Mouse (Mus musculus): ENCODE results near the gene Ap5s1.

DNA sequence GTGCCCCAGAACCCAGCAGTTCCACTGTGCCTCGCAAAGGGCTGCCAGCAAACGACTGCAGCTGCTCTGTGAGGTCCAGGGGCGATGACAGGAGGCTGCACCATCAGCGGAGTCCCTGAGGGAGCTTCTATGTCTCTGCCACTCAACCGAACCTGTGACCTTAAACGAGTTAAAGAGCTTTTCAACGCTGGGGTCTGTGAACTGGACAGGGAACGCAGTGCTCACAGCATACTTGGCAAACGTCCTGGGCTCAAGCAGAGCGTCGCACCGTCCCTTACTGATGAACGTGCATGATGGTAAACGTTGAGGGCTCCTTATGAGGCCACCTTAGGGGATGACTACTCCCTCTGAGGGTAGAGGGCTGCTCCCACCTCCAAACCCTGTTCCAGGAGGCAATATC is 20.5 kb upstream of the Ap5s1 start:
- no peak for TF ChIP-seq CTCF (conservative IDR thresholded peaks at IDR 0.05; ENCODE audit: low read length)
- no peak for TF ChIP-seq POU5F1 (IDR thresholded peaks at IDR 0.05; ENCODE audit: borderline replicate concordance, low read length)
- no peak for TF ChIP-seq NANOG (IDR thresholded peaks at IDR 0.05; ENCODE audit: borderline replicate concordance, low read length)
